Mouse (Mus musculus): Measurements from ENCODE around the gene Prdm10.

DNA sequence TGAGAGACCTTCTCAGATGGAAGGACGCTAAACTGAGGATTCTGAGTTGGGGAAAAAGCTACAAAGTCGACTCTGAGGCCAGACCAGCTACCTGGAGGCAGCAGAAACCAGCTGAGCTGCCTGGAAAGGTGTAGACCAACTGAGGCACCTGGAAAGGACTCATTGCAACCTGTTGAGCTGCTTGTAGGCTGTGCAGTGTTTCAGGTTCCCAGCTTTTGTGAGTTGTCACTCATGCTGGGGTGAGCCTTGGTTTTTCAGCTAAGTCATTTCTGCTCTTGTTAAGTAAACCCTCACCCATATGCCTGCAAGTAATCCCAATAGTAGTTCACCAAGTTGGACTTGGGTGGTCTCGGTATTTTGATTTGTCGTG, 105.1 kb downstream of the Prdm10 start:
- TF ChIP-seq CTCF (IDR thresholded peaks at IDR 0.05; ENCODE audit: low read depth): no peak
- TF ChIP-seq EP300 (optimal IDR thresholded peaks at IDR 0.05): no peak
